Mouse (Mus musculus) small intestine, adult 2 months (tissue): ENCODE measurements around the gene Arl15.

Experiments used
- CTCF ChIP-seq: fragments of 200-500 bp; IDR thresholded peaks from 2 replicates; pipeline ENCODE4 v1.5.1; 2012; ENCODE audit warnings: low read depth, mild to moderate bottlenecking, control low read depth, inconsistent platforms, low read length, moderate library complexity, mixed read lengths; ENCODE audit not compliant: insufficient replicate concordance, insufficient read length; ENCODE audit errors: extremely low read depth
- POLR2A ChIP-seq: fragments of 200-500 bp; IDR thresholded peaks from 2 replicates; pipeline ENCODE4 v1.6.1; 2012; ENCODE audit warnings: low read depth, mild to moderate bottlenecking, control low read depth, inconsistent platforms, low read length, moderate library complexity

DNA sequence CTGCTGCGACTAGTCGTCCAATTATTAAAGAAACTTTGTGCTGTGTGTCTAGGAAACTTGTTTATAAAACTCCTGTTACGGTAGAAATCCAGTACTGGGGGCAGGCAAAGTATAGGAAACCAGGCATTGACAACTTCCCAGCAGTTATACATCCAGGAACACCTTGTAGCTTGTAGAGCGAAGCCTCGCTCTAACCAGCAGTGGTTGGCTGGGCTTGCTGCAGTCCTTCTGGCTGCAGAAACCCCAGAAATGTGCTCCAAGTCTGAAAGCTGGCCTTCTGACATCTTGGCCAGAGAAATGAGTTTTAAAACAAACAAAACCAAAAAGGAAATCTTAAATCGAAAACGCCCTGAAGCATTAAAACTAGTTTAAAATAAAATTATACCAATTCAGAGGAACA, 229.2 kb downstream of the Arl15 start:
- TF ChIP-seq CTCF (no peak), POLR2A (no peak)
